ENCODE assay signal across 10 mouse cellular contexts in the genomic region with DNA sequence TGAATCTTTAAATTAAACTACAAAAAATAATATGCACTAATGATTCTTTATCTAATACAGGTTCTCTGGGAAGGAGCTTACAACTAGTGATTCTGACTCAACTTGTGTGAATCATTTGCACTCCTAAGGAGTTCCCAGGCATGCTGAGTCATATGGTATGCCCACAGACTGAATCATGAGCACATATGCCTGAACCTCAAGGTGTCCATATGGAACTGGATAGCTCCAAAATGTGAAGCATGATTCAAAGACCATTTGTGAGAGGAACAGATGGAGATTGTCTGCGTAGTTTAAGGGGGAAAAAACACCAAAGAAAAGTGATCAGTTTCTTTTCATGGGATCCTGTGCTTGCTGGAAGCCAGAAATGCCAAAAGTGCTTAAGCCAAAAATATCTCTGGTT.
A peak's percentile ranks its signal among the peaks of the same experiment; 100 is the strongest.
DNase-seq lines count a peak whose midpoint lies in the region; ATAC-seq and TF ChIP-seq lines count a peak whose summit lies in the region.
"Had no signal": no experiment of that assay in that cellular context is flagged by ENCODE, and none has a peak within 500 bp of the region (broad histone marks: within the 10 kb centered on the region; RNA-seq: fewer than 3 reads in every experiment).

No protein-coding gene starts in this region.

- no peaks in the 10 kb centered on the region for H3K9me3 ChIP-seq in midbrain, postnatal 0 days (ENCODE audit: low read length)
- no peaks in the 10 kb centered on the region for H3K9me3 ChIP-seq in midbrain, embryonic 10.5 days (replicated peaks)
- H3K9me3 ChIP-seq in midbrain, embryonic 15.5 days, result no peaks in the 10 kb centered on the region
- H3K9me3 ChIP-seq in hindbrain, embryonic 13.5 days, result no peaks in the 10 kb centered on the region
- H3K9me3 ChIP-seq: liver, embryonic 15.5 days had no signal

- no peak overlapping the region for H3K27ac ChIP-seq in midbrain, postnatal 0 days (ENCODE audit: low read depth, low read length)
- no peak overlapping the region for H3K27ac ChIP-seq in midbrain, embryonic 10.5 days (replicated peaks)
- no peak overlapping the region for H3K27ac ChIP-seq in midbrain, embryonic 15.5 days
- H3K27ac ChIP-seq in hindbrain, embryonic 13.5 days, result no peak overlapping the region
- H3K27ac ChIP-seq: gastrocnemius, adult 2 months; liver, embryonic 15.5 days had no signal

- peak; percentile 10 for DNase-seq in midbrain, postnatal 0 days (ENCODE audit: low spot score)
- DNase-seq in midbrain, embryonic 10.5 days (ENCODE audit: low spot score), result no peak
- peak; percentile 15 to 28 for DNase-seq in cerebellum, postnatal 10 days
- peak; percentile 71 for DNase-seq in layer of hippocampus, adult 9-10 months (ENCODE audit: low spot score)
- peak; percentile 92 for DNase-seq in telencephalon, adult 2 months (ENCODE audit: low read depth, low spot score)
- no peak for DNase-seq in urinary bladder, postnatal 25 days (ENCODE audit: low spot score)
- DNase-seq: gastrocnemius, adult 2 months had no signal

- no peak overlapping the region for H3K4me3 ChIP-seq in midbrain, postnatal 0 days (ENCODE audit: low read depth, low read length)
- no peak overlapping the region for H3K4me3 ChIP-seq in midbrain, embryonic 10.5 days
- H3K4me3 ChIP-seq in midbrain, embryonic 15.5 days, result no peak overlapping the region
- no peak overlapping the region for H3K4me3 ChIP-seq in hindbrain, embryonic 13.5 days
- H3K4me3 ChIP-seq: gastrocnemius, adult 2 months; liver, embryonic 15.5 days had no signal

- no peak overlapping the region for H3K9ac ChIP-seq in midbrain, postnatal 0 days (replicated peaks; ENCODE audit: low read length, poor library complexity, severe bottlenecking)
- H3K9ac ChIP-seq in midbrain, embryonic 15.5 days, result no peak overlapping the region
- H3K9ac ChIP-seq in hindbrain, embryonic 13.5 days, result no peak overlapping the region
- H3K9ac ChIP-seq: liver, embryonic 15.5 days had no signal

- WGBS in midbrain, postnatal 0 days, result 91% methylated on average over 1 of the region's 1 CpGs
- 81% methylated on average over 1 of the region's 1 CpGs for WGBS in midbrain, embryonic 10.5 days
- WGBS in midbrain, embryonic 15.5 days, result 83% methylated on average over 1 of the region's 1 CpGs
- WGBS in hindbrain, embryonic 13.5 days, result 84% methylated on average over 1 of the region's 1 CpGs

- no peaks in the 10 kb centered on the region for H3K27me3 ChIP-seq in midbrain, postnatal 0 days (ENCODE audit: insufficient read depth, low read length)
- no peaks in the 10 kb centered on the region for H3K27me3 ChIP-seq in midbrain, embryonic 10.5 days (ENCODE audit: low read depth, poor library complexity, severe bottlenecking)
- H3K27me3 ChIP-seq in midbrain, embryonic 15.5 days (replicated peaks), result no peaks in the 10 kb centered on the region
- H3K27me3 ChIP-seq in hindbrain, embryonic 13.5 days, result no peaks in the 10 kb centered on the region
- H3K27me3 ChIP-seq: liver, embryonic 15.5 days had no signal

- no peak overlapping the region for H3K4me2 ChIP-seq in midbrain, postnatal 0 days (ENCODE audit: low read depth, low read length, poor library complexity, severe bottlenecking)
- no peak overlapping the region for H3K4me2 ChIP-seq in midbrain, embryonic 15.5 days
- H3K4me2 ChIP-seq in hindbrain, embryonic 13.5 days, result no peak overlapping the region
- H3K4me2 ChIP-seq: liver, embryonic 15.5 days had no signal

- no peaks in the 10 kb centered on the region for H3K4me1 ChIP-seq in midbrain, postnatal 0 days (ENCODE audit: insufficient read depth, low read length)
- no peaks in the 10 kb centered on the region for H3K4me1 ChIP-seq in midbrain, embryonic 10.5 days
- H3K4me1 ChIP-seq in midbrain, embryonic 15.5 days, result no peaks in the 10 kb centered on the region
- no peaks in the 10 kb centered on the region for H3K4me1 ChIP-seq in hindbrain, embryonic 13.5 days (replicated peaks)
- H3K4me1 ChIP-seq: liver, embryonic 15.5 days had no signal

- no peak for TF ChIP-seq CTCF in midbrain, postnatal 0 days (IDR thresholded peaks at IDR 0.05)

- no peaks in the 10 kb centered on the region for H3K36me3 ChIP-seq in midbrain, postnatal 0 days (ENCODE audit: insufficient read depth, low read length)
- H3K36me3 ChIP-seq in midbrain, embryonic 10.5 days, result no peaks in the 10 kb centered on the region
- no peaks in the 10 kb centered on the region for H3K36me3 ChIP-seq in midbrain, embryonic 15.5 days (replicated peaks)
- no peaks in the 10 kb centered on the region for H3K36me3 ChIP-seq in hindbrain, embryonic 13.5 days
- H3K36me3 ChIP-seq: liver, embryonic 15.5 days had no signal

- ATAC-seq in midbrain, postnatal 0 days (ENCODE audit: low FRiP score), result no peak
- no peak for ATAC-seq in midbrain, embryonic 15.5 days (replicated peaks)
- no peak for ATAC-seq in hindbrain, embryonic 13.5 days (ENCODE audit: low FRiP score)

Comparison
In these comparisons a context has a peak if more than half of its experiments do, and no peak if none do; other contexts are left out.
1. DNase-seq: peak in midbrain, postnatal 0 days (single experiment), cerebellum, postnatal 10 days (2 of 2), layer of hippocampus, adult 9-10 months (single experiment) and telencephalon, adult 2 months (single experiment); none in midbrain, embryonic 10.5 days (single experiment) and urinary bladder, postnatal 25 days (single experiment).